Mouse (Mus musculus) inflammation-experienced regulatory T-cells (primary cell): ENCODE data around the gene Gpat3. TPM values are rescaled to one million over a fixed set of nuclear protein-coding genes. Genes with fewer than 3 reads are reported as not detected.

Source experiments
- polyA plus RNA-seq, 2 experiments: library from polyadenylated mRNA; unstranded; fragments of 100-300 nt; shearing (Covaris generic); gene quantifications; one replicate each; pipeline ENCODE4 v1.2.1; 2017

Gpat3 gene
- 1 to 10 TPM in 1 of 2 experiments, not detected in 1; 2.3 TPM for polyA plus RNA-seq

DNA sequence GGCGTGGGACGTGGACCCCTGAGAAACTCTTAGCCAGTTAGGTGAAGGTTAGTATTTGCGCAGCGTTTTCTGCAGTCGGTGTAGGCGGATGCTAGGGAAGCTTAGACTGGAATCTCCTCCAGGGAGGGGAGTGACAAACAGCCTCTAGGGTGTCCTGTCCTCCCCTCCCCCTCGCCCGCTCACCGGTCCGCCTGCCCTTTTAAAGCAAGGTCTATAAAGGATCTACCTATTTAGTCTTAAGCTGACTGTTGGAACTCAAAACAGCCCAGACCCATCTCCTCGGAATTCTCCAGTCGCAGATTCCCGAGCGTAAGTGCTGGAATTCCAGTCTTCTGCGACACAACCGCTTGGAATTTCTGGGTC, at the start of gene Gpat3:
TSS of gene Gpat3 (plus strand) at position 229 of the 363 bp plus-strand sequence.

DNA sequence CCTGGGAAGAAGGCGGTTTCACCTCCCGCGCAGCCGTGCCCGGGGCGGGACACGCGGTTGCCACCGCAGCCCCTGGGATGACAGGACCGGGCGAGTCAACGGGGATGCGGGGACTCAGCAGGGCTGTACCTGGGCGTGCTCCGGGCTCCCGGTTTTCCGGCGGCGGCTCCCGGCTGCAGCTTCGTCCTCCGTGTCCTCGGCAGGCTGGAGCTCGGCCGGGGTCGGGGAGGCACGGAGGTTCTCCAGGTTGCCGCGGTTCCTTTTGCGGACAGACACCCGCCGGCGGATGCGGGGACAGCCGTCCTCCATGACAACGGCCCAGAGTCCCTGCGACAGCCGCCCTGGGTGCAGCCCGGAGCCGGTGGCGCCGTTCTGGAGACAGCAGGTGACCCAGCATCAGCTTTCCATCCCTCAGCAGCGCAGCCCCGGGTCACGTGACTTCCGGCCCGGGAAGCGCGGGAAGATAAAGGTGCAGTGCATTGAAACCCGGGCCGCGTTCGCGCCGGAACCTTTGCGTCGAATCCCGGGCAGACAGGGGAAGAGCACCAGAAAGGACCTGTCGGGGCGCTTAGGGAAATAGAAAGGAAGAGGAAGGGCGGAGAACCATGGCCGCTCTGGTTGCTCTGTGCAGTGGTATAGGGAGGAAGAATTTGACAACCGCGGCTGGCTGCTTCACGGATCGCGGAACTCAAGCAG, 47.2 kb upstream of the Gpat3 start, which contains the start of the genes Helq and Mrps18c:
TSS of gene Helq (minus strand) at position 434 of the 696 bp plus-strand sequence.
TSS of gene Mrps18c (plus strand) at position 463 of the 696 bp plus-strand sequence.

DNA sequence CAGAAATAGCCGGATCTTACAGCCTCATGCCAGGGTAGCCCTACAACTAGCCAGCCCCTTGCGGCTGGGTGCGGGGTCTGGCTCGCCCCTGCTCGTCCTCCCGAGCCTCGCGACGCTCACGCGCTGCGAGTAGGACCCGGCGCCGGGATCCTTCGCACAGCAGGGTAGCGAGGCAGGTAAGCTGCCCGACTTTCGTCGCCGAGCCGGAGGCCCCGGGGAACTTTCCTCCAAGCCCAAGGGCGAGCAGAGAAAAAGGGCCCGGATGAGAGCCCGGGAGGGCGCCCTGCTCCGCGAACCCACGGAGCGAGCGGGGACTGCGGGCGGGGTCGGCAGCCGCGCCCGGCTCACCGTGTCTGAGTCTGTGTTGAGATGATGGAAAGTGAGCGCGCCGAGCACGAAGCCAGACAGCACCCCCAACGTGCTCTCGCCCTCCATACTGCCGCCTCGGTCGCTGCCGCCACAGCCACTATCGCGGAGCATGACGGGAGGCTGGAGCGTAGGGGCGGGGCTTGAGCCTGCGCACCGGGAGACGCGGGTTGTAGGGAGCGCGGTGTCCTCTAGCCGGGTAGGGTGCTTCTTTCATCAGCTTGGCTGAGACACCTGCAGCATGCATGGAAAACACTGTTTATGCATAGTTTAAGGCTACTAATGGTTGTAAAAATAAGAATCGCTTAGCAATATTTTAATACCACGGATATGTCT, 24.9 kb upstream of the Gpat3 start, which contains the start of gene Abraxas1:
TSS of gene Abraxas1 (minus strand) at position 483 of the 702 bp plus-strand sequence.

Other genes with a start within 250 kb of the Gpat3 start
- 10 to 100 TPM; 37.7 to 40.1 TPM for gene Coq2, start 170.6 kb upstream of the Gpat3 start, polyA plus RNA-seq
- 1 to 10 TPM; 1.2 to 3.9 TPM for gene Hpse, start 126.0 kb upstream of the Gpat3 start, polyA plus RNA-seq
- 10 to 100 TPM; 25.6 to 25.9 TPM for gene Helq, start 47.1 kb upstream of the Gpat3 start, polyA plus RNA-seq
- gene Mrps18c, start 47.1 kb upstream of the Gpat3 start, polyA plus RNA-seq = 100 to 1,000 TPM; 112 to 129 TPM
- 10 to 100 TPM; 23.8 to 27.9 TPM for gene Abraxas1, start 24.7 kb upstream of the Gpat3 start, polyA plus RNA-seq